Mouse (Mus musculus): ENCODE results near the gene Mmp19. TPM values are rescaled to one million over a fixed set of nuclear protein-coding genes. Genes with fewer than 3 reads are reported as not detected.
A peak's percentile ranks its signal among the peaks of the same experiment; 100 is the strongest.
"Not testable (repeated sequence)": the region's sequence is repeated elsewhere in the genome, so short reads cannot be mapped to it uniquely, and the experiment has no call there.

Mmp19 gene
- total RNA-seq, 2 experiments from 2014 or later: 0.39 to 0.78 TPM

GRCm38 (mm10) chr10:128795581-128795980 is 4.9 kb downstream of the Mmp19 start:
- no peak for DNase-seq (ENCODE audit: low spot score in 2 of 2)
- intact Hi-C loops (cut with DNase I): no loop called here

GRCm38 (mm10) chr10:128798676-128799075 is 8.0 kb downstream of the Mmp19 start:
- intact Hi-C loops (cut with DNase I): no loop called here
- no peak for DNase-seq (ENCODE audit: low spot score in 2 of 2)

DNA sequence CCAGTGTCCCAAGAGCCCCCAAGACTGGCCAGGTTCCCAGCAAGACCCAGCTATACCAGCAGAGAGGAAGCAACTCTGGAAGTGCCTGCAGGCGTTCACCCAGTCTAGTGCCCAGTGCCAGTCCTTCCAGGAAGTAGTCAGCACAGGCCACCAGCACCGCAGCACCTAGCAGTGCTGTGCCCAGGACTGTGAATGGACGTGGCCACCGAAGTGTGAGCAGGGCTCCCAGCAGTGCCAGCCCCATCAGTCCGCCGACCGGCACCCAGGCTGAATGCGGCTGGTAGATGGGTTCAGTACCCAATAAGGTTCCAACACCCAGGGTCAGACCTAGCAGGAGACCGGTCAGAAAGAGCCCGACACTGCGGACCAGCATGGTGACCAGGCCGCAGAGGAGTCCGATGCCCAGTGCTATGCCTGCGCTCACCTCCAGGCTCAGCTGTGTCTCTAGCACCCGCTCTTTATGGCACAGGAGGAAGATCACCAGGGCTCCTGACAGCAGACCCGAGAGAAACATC is 11.3 kb downstream of the Mmp19 start:
- intact Hi-C loops (cut with DNase I): no loop called here
- no peak for DNase-seq (ENCODE audit: low spot score in 2 of 2)

GRCm38 (mm10) chr10:128802956-128803355 is 12.2 kb downstream of the Mmp19 start:
- DNase-seq (ENCODE audit: low spot score in 2 of 2): no peak
- intact Hi-C loops (cut with DNase I): no loop called here

- intact Hi-C loops (cut with DNase I): no loop called here
- DNase-seq (ENCODE audit: low spot score in 2 of 2): no peak
Measured at GRCm38 (mm10) chr10:128803361-128803760, 12.7 kb downstream of the Mmp19 start.

- intact Hi-C loops (cut with DNase I): loop anchor here (1.0 kb wide), 1 partner anchor 56 kb away; no protein-coding TSS in a partner anchor
- peak; percentile 74 to 83 for DNase-seq (ENCODE audit: low spot score in 2 of 2)
Measured at GRCm38 (mm10) chr10:128803771-128804270, 13.1 kb downstream of the Mmp19 start, which contains the start of gene Dnajc14. TSS of gene Dnajc14 (plus strand) at chr10:128804062.

GRCm38 (mm10) chr10:128804271-128805091 is 13.8 kb downstream of the Mmp19 start, which contains the start of gene Tmem198b:
TSS of gene Tmem198b (minus strand) at chr10:128804370.
- peak; percentile 73 to 78 for DNase-seq (ENCODE audit: low spot score in 2 of 2)
- intact Hi-C loops (cut with DNase I): loop anchor here (1.0 kb wide), 1 partner anchor 56 kb away; no protein-coding TSS in a partner anchor

DNA sequence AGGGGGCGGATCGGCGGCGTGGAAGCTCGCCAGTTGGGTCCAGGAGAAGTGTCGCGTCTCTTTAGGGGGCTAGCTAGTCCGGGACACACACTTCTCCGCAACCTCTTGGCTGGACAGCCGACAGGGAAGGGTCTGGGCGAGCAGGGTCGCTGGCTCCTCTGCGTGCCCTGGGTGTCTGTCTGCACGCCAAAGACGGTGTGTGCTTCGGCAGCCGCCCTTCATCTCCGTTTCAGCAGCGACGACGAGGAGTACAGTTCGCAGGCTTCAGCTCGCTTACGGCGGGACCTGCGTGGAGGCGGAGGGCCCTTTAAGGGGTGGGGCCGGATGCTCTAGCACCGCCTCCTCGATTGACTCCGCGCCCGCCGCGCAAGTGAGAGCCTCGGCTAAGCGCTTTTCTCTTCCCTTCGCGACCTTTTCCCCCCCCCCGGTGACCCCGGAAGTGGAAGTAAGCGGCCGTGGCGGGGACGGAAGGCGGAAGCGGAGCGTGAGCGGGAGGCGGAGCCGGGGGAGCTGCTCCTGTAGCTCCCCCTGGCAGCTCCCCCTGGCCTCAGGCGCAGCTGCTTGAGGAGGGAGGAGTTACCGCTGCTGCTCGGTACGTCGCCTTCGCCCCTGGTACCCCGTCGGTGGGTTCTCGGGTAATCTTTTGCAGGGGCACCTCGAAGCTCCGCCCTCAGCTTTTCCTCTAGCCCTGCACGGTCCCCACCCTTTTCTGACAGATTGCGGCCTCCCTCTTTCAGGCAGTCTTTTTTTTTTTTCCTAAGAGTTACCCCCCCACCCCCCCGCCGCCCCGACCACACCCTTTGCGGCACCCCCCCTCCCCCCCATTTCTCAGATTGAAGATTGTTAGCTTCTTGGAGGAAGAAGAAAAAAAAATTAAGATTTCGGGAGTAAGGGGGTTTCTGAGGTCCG is 14.6 kb downstream of the Mmp19 start:
- intact Hi-C loops (cut with DNase I): no loop called here

DNA sequence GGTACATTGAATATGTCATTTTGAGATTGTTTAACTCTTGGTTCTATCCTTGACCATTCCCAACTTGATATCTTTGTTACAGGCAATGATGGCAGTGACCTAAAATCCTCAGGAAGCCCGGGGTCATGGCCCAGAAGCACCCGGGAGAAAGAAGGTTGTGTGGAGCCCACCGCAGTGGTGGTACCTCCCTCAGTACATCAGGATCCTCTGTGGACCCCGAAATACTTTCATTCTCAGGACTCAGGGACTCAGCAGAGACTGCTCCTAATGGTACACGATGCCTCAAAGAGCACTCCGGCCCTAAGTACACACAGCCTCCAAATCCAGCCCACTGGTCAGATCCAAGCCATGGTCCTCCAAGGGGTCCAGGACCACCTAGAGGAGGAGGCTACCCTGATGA is 15.4 kb downstream of the Mmp19 start:
- intact Hi-C loops (cut with DNase I): no loop called here
- DNase-seq (ENCODE audit: low spot score in 2 of 2): no peak

More for the DNA sequence above, 14.6 kb downstream of the Mmp19 start:
- peak; percentile 94 to 97 for DNase-seq (ENCODE audit: low spot score in 2 of 2)

DNA sequence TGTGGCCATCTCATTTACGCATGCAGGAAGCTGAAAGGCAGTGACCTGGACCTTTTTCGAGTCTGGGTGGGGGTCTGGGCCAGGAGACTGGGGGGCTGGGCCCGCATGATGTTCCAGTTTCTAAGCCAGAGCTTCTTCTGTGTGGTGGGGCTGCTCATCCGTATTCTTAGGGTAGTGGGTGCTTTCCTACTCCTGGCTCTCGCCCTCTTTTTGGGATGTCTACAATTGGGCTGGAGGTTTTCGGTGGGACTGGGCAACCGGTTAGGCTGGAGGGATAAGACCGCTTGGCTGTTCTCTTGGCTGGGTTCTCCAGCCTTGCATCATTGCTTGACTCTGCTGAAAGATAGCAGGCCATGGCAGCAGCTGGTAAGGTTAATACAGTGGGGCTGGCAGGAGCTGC is 16.3 kb downstream of the Mmp19 start:
- intact Hi-C loops (cut with DNase I): no loop called here
- DNase-seq (ENCODE audit: low spot score in 2 of 2): no peak

GRCm38 (mm10) chr10:128817033-128817432 is 26.3 kb downstream of the Mmp19 start, which contains the start of gene Sarnp:
TSS of gene Sarnp (plus strand) at chr10:128817333.
- DNase-seq (ENCODE audit: low spot score in 2 of 2): no peak
- intact Hi-C loops (cut with DNase I): no loop called here

DNA sequence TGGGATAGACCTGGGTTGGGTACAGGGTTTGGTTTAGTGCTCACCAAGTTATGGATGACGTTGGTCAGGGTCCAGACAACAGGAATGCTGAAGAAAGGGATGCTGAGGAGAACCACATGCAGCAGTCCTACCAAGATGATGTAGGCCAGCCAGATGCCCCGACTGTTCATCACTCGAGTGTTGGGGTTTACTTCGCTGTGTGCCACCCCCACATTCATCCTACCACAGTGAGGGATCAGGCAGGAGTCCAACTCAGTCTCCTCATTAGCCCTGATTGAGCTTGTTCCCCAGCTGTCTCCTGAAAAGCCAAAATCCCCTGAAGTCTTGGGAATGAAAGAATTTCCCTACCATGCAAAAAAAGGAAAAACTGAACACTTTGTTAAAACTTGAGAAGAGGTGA is 29.5 kb downstream of the Mmp19 start:
- intact Hi-C loops (cut with DNase I): no loop called here
- DNase-seq (ENCODE audit: low spot score in 2 of 2): no peak

DNA sequence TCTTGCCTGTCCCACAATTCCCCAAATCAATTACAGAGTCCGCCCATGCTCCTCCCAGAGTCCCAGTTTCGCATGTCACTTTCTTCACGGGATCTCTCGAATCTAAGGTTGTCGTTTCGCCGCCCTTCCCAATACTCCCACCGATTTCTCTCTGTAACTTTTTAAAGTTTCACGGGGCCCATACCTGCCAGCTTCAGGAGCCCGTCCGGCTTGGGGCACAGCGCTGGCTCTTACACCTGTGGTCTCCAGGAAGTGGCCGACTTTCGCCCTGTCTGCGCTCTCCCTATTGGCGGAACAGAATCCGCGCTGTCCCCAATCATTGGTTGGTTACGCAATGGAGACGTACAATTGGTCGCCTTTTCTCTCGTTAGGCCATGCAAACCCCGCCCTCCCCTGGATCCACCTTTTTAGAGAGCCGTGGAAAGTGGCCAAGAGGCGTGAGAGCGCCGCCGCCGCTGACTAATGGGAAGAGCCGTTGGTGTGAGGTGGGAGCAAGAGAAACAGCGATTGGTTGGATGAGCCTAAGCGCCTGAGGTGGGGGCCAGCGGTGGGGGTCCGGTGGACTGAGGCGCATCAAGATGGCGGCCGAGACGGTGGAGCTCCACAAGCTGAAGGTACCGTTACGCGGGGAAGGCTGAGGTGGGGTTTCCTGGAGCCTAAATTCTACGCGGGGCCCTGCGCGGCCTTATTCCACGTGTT is 30.8 kb downstream of the Mmp19 start, which contains the start of gene Ormdl2:
Gene Ormdl2, minus strand, starts transcription at position 288 of the 699 bp plus-strand sequence.
- peak; percentile 99 to 100 for DNase-seq (ENCODE audit: low spot score in 2 of 2)
- intact Hi-C loops (cut with DNase I): no loop called here

DNA sequence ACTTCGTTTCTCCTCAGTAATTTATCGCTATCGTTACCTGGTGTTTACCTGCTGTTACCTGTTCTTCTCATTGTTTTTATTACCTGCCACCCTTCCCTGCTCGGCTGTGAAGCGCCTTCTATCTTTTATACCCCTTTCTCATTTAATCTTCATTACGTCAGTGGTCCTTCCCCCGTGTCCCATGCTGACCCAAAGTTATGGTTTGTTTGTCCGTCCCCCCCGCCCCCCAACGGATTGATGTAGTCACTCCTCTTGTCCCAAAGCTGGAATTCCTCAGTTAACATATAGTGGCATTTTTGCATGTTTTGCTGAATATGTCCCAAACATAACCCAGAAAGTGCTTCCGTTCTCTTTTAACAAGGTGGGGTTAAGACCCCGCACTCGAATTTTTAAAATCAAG is 31.4 kb downstream of the Mmp19 start:
- no peak for DNase-seq (ENCODE audit: low spot score in 2 of 2)
- intact Hi-C loops (cut with DNase I): no loop called here

DNA sequence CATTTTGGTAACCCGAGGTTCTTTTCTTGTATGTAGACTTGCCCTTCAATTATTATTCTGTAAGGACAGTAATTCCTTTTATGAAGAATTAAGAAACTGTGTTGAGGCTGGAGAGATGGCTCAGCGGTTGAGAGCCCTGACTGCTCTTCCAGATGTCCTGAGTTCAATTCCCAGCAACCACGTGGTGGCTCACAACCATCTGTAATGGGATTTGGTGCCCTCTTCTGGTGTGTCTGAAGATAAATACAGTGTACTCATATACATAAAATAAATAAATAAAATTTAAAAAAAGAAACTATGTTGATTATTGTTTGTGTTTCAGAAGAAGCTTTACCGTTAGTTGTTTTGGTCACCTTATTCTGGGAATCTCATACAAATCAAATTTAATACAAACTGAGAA is 32.4 kb downstream of the Mmp19 start:
- DNase-seq (ENCODE audit: low spot score in 2 of 2); intact Hi-C loops (cut with DNase I): not testable (repeated sequence)

DNA sequence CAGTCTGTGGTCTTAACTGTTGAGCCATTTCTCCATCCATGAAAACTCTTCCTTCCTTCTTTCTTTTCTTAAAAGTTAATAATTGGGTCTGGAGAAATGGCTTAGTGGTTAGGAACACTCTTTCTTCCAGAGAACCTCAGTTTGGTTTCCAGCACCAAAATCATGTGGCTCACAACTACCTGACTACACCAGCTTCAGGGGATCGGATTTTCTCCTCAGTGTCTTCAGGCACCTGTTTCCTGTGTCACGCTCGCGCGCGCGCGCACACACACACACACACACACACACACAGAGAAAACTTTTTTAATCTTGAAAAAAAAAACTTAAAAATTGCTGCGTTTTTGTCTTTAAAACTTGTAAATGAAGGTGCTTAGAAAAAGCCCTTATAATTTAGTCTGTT is 33.1 kb downstream of the Mmp19 start:
- intact Hi-C loops (cut with DNase I): no loop called here
- DNase-seq (ENCODE audit: low spot score in 2 of 2): no peak

DNA sequence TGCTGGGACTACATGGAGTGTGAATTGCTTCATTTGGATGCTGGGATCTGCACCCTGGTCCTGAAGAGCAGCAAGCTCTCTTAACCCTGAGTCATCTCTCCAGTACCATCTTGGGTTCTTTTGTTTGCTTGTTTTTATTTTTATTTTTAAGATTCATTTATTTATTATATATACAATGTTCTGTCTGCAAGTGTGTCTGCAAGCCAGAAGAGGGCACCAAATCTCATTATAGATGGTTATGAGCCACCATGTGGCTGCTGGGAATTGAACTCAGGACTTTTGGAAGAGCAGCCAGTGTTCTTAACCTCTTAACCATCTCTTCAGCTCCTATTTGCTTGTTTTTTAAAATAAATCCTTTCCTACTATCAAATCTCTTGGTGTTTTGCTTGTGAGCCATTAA is 46.7 kb downstream of the Mmp19 start:
- intact Hi-C loops (cut with DNase I): no loop called here
- DNase-seq (ENCODE audit: low spot score in 2 of 2): no peak

- intact Hi-C loops (cut with DNase I): no loop called here
- no peak for DNase-seq (ENCODE audit: low spot score in 2 of 2)
Measured at GRCm38 (mm10) chr10:128839434-128839833, 48.7 kb downstream of the Mmp19 start.

DNA sequence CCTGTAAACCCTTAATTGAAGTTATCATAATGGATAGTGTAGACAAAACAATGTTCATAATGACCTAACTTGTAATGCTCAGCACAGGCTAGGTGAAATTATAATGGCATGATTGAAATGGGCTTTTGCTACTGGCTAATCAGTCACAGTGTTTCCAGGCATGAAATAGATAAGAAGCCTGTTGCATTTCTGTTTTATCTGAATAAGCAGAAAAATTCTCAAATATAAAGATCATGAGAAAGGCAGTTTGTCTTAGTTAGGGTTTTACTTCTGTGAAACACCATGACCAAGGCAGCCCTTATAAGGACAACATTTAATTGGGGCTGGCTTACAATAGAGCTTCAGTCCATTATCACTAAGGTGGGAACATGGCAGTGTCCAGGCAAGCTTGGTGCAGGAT is 49.9 kb downstream of the Mmp19 start:
- no peak for DNase-seq (ENCODE audit: low spot score in 2 of 2)
- intact Hi-C loops (cut with DNase I): no loop called here
